Mouse (Mus musculus): ENCODE measurements at regions not wholly inside any gene's neighbourhood (a gene's known extent, or its start where the extent isn't known, plus 50 kb on each side); places are given as distances from the start of the nearest gene placed in this dataset.

DNA sequence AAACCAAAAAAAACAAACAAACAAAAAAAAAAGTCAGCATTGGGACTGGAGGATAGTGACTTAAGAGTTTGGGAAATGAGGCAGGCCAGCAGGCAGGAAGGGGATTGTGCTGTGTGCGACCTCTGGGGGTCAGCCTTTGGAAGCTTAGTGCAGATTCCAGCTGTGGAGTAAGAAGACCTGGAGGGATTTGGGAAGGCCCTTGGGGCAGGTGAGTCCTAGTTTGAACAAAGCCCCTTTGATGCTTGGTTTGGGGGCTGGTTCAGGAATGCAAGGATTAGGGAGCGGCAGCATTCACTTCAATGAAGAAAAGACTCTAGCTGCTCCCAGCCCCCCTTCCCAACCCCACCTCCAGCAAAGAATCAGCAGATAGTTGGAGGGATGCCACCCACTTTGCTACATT is 235.6 kb upstream of the Stt3b start:
- no peak for DNase-seq (ENCODE audit: low read depth, low spot score)

DNA sequence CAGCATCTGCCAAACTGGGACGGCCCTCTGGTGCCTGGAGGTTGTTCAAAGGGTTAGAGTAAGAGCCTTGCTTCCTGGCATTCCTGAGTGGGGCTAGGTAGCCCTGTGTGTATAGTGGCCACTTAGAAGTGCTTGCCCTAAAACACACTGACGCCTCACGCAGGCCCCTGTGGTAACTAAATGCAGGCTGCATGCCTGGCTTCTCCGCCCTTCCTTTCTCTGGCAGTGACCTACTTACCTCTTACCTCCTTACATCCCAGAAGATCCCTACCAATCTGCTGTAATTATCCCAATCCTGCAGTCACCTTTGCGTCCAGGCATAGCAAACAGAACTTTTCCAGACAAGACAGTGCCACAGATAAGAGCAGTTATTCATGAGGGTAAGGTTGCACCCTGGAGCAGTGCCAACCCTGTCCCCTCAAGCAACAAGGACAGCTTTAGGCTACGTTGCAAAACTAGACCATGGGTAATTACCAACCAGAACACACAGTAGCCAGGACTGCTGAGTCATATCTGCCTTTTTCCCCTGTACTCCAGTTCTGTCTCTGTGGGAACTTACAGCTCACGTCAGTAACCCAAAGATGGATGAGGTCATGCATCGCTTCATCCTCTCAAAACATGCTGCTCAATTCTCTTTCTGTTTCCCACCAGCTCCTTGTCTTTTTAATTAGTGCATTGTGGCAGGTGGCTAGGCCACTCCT is 237.6 kb upstream of the Stt3b start:
- DNase-seq (ENCODE audit: low read depth, low spot score), result no peak

DNA sequence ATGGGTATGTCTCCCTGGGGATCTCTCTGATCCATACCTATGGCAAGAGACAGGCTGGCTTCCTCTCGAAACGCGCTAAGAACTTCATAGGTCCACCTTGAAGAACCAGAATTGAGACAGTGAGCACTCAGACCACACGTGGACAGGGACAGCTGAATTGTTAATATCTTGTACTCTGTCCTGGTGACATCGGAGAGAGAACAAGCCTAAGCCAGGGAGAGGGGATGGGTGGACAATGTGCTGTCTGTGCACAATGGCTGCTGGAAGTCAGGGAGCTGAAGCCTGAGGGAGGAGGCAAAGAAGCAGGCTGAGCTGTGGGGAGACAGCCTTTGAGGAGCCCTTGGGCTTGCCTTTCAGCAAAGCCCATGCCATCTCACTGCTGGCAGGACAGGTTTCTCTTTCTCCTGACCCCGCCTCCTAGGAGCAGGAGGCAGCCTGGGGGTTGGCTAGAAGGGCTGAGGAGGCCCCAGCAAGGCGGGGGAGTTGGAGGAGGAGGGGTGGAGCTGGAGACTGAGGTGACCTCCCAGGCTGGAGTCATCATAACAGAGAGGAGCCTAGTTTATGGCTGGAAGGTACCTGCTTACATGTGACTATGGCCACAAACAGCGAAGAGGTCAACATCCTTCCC is 238.6 kb upstream of the Stt3b start:
- DNase-seq (ENCODE audit: low read depth, low spot score), result no peak

DNA sequence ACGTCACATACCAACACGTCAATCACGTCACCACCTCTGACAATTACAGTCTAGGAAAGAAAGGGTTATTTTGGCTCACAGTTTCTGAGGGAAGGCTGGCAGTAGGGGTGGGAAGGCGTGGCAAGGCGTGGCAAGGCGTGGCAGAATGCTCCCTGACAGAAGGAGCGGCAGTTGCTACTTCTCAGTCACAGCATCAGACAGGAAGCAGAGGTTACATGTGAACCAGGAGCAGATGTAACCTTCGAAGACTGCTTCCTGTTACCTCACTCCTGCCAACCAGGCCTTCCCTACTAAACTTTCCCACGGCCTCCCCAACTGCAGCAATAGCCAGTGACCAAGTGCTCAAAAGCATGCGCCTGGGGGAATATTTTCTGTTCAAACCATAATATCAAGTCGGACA is 240.9 kb upstream of the Stt3b start:
- DNase-seq (ENCODE audit: low read depth, low spot score), result no peak

DNA sequence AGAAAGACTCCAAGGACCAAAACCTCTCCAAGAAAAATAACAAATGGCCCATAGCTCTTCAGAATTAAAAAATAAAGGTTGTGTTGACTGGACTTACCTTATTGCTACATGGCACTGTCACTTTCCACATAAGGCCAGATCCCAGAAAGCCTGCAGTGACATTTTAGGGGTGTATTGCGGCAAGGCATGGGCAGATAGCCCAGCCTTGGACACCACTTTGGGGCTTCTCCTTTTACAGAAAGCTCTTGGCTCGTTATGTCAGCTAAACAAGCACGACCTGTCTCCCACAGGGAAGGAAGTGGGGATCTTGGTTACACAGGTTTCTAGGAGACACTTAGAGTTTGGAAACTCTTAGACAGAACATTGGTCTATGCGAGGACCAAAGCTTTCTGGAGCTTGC is 241.3 kb upstream of the Stt3b start:
- no peak for DNase-seq (ENCODE audit: low read depth, low spot score)

DNA sequence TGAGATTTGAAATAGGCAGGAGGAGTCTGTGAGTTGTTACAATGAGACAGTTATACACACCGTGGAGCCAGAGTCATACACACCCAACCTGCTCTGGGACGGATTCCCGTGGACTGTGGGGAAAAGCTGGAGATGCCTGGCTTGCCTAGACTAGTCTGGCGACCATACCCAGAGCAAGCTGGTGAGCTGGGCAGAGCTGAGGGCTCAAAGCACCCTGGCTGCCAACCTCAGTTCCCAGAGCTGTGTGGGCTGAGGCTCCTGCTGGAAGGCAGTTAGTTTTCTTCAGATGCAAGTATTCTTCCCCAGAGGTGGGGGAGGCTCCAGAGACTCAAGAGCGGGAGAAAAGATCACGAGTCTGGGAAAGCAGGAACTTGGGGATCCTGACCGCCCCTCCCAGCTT is 247.9 kb upstream of the Stt3b start:
- no peak for DNase-seq (ENCODE audit: low read depth, low spot score)

DNA sequence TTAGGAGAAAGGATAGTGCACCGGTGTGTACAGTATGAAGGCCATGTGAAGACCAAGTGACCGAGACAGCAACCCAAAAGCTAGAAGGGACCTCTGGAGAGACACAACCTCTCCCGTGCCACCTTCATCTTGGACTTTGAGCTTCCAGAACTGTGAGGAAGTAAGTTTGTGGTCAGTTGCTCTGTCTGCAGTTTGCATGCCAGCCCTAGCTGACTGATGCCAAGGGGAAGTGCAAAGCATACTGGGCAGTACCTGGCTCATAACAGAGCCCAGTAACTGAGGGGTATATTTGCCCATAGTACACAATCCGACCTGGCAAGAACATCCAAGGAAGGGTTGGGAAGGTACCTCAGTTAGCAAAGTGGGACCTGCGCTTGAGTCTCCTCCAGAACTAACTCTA is 249.3 kb upstream of the Stt3b start:
- no peak for DNase-seq (ENCODE audit: low read depth, low spot score)

DNA sequence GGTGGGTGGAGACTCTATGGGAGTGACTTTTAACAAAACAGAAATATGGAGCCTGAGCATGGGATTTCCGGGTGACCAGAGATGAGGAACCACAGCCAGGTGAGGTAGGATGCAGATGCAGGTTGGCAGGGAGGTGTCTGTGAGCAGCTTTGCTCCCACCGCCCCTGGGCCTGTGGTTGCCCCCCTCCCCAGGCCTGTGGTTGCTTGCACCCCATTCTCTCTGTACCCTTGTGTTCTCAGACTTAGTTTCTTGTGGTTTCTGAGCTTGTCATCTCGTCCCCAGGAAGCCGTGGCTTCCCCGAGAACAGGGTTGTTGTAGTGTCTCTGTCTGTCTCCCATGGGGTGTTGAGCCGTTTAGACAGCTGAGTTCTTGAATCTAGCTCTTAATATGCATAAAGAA is 251.0 kb upstream of the Stt3b start:
- DNase-seq (ENCODE audit: low read depth, low spot score), result no peak

DNA sequence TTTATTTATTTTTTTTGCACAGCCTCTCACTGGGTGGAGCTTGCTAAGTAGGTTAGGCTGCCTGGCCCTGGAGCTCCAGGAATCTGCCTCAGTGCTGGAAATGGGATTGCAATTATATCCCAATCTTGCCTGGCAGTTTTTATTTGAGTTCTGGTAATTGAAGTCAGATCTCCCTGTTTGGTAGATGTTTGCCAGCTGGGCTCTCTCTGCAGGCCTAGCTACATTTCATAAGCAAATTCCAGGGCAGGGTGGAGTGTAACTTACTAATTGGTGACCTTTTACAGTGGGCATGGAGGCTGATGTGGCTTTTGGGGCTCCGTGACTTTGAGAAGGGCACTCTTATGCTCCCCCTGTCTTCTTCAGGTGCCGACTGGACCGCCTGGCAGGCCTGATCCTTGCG is 252.6 kb upstream of the Stt3b start:
- DNase-seq (ENCODE audit: low read depth, low spot score), result no peak

DNA sequence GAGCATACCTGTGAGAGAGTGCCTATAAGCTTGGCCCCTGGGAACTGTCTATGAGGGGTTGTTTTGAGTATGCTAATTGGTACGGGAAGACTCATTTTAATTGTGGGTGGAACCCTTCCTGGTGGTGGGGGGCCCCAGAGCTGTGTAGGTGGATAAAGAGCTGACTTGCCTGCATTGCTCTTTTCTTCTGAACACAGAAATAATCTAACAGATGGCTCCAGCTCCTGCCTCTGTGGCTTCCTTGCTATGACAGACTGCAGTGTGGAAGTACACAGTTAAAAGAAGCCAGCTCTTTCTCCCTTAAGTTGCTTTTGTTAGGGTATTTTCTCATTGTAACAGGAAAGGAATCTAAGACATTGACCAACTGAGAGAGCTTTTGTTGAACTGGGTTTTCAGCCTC is 254.1 kb upstream of the Stt3b start:
- DNase-seq (ENCODE audit: low read depth, low spot score), result no peak

DNA sequence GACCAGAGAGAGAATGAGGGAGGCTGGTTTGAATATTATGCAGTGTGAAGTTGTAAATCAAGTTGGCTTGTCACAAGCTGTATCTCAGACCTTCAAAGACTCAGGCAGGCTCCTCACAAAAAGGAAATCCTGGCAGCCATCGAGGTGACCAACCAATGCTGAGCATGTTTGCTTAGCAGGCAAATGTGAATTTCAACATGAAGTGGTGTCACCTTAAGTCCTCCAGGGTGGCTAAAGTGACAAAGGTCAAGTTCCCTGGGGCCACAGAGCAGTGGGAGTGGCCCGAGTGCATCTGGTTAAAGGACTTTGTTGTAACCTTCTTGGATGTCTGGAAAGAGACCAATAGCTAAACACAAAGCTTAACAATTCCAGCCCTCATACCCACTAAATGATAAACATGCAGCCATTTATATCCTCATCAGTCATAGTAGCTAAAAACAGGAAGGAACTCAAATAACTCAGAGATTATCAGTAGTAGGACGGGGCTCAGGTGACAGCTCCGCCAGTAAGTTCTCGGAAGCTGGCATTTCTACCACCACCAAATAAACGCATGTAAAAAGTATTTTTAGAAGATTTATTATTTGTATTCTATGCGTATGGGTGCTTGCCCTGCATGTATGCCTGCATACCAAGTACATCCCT is 258.6 kb upstream of the Stt3b start:
- peak; percentile 40 for DNase-seq (ENCODE audit: low read depth, low spot score)

DNA sequence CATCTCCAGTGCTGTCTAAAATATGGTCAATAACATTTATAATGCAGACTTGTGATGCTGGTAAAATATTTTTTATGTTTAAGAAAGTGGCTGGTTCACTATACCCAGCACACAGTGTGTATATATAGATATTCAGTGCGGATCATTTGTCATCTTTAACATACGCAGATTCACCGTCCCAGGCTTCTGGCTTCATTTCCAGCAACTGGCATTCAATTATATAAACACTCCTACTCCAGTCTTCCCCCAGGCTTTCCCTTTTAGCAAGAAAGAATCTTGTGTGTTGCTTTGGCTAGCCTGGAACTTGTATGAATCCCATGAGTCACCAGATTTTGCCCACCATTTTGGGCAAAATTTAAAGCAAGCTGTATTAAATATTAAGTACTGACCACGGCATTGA is 260.8 kb upstream of the Stt3b start:
- no peak for DNase-seq (ENCODE audit: low read depth, low spot score)

DNA sequence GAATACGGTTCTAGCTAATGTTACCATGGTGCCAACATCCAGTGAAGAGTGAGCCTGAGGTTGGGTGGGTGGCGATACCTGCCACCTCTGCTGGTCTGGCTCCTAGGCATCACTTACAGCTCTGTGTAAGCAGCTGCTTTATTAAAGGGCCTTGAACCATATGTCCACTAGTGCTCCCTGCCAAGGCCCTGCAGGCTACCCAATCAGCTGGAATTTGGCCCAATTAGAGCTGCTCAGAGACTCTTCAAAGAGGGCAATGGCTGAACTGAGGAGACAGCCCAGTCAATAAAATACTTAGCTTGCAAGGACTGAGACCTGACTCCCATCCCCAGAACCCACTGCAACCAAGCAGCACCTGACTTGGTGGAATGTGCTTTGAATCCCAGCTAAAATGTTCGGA is 270.9 kb upstream of the Stt3b start:
- no peak for DNase-seq (ENCODE audit: low read depth, low spot score)

DNA sequence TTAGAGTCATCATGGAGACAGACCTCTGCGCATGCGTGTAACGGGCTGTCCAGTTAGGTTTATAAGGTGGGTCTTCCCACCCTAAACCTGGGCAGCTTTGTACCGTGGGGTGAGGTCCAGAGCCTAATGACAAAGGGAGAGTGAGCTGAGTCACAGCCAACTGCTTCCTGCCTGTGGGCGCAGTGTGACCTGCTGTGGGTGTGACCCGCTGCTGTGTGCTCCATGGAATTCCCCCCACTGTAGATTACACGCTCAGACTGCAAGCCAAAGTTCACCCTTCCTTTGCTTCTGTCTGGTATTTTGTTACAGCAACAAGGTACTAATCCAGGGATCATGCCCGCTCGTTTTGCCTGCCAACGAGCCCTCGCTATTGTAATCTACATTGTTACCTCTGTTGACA is 273.3 kb upstream of the Stt3b start:
- DNase-seq (ENCODE audit: low read depth, low spot score), result no peak

DNA sequence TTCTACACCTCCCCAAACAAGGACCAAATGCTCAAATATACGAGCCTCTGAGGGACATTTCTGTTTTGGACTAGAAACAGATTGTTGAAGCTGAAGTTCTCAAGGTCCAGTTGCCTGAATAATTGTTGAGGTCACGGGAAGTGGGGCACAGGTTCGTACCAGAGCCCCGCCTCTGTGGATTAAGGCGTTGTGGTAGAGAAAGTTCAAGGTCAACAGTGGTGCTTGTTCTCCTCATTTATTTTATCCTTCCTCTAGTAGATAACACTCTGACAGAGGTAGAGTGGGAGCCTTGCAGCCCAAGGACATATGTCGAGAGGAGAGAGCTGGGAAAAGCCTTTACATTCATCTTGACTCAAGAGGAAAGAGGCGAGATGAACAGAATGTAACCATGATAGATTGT is 274.7 kb upstream of the Stt3b start:
- DNase-seq (ENCODE audit: low read depth, low spot score), result no peak

DNA sequence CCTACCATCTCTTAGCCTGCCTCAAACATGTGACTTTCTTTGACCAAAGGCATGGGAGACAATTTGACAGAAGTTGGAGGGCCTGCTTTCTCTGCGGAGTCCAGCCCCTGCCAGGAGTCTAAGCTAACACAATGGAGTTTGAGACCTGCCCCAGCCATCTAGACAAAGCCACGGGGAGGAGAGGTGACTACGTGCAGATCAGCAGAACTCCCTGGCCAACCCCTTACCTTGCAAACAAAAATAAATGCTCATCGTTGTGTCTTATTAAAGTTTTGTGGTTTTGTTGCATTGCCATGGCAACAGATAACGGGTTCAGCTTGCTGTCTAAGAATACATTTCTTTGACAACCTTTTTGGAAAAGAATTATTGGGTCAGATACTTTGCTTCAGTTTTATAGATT is 282.2 kb upstream of the Stt3b start:
- DNase-seq (ENCODE audit: low read depth, low spot score), result no peak

DNA sequence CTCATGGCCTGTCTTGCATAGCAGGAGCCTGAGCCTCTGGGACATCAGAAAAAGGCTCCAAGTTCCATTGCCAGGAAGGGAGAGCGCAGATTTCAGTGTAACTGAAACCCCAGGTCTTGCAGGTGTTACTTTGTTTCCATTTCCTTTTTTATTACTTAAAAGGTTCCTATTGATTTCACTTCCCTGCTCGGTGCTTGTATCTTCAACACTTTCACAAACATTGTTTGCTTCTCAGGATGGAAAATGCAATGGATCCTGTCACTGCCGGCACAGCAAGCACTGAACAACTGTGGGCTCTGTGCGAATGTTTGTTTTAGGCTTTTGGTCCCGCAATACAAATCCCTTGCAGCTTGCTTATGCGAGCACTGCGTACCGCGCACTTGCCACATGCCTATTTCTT is 290.0 kb upstream of the Stt3b start:
- no peak for DNase-seq (ENCODE audit: low read depth, low spot score)

DNA sequence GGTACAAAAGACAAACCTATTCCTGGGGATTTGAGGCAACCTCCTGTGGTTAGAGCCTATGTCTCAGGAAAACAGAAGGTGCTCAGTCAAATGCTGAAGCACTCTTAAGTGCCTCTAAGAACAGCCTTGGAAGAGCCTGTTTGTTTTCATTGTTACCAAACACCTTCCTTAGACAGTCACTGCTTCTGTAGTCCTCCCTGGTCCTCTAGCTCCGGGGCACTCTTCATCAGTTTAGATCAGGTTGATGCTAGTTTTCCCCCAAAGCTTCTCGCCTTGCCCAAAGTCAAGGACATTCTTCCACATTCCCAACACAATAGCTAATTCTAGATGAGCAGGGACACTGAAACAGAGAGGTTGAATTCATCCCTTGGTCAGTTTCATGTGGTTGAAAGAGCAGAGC is 290.6 kb upstream of the Stt3b start:
- DNase-seq (ENCODE audit: low read depth, low spot score), result no peak

DNA sequence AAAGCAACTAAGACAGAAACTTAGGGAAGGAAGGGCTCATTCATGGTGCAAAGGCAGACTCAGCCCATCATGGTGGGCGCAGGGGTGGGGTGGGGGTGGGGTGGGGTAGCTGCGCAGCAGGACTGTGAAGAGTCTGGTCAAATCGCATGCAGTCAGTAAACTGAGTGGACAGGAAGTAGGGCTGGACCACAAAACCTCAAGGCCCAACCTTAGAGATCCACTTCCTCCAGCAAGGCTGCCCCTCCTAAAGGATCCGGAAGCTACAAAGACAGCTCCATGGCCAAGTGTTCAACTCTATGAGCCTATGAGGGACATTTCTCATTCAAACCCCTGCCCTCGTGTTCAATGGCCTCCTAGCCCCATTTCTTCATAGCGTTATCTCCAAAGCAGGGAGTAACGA is 292.6 kb upstream of the Stt3b start:
- no peak for DNase-seq (ENCODE audit: low read depth, low spot score)

DNA sequence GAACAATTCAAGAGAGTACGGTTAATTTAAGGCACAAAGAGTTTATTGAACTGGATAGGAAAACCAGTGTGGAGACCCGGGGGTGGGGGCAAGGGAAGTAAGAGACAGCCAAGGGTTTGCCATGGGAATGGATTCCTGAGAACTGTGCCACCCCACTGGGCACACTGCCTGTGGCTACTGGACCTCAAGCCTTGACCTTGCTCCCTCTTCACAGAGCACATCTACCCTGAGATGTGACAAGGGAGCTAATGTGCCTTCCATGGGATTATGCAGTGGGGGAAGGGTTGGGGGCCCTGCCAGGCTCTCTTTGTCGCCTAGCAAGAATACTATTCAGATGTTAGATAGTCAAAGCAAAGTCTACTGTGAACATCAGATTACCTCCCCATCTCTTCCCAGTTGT is 294.2 kb upstream of the Stt3b start:
- no peak for DNase-seq (ENCODE audit: low read depth, low spot score)

DNA sequence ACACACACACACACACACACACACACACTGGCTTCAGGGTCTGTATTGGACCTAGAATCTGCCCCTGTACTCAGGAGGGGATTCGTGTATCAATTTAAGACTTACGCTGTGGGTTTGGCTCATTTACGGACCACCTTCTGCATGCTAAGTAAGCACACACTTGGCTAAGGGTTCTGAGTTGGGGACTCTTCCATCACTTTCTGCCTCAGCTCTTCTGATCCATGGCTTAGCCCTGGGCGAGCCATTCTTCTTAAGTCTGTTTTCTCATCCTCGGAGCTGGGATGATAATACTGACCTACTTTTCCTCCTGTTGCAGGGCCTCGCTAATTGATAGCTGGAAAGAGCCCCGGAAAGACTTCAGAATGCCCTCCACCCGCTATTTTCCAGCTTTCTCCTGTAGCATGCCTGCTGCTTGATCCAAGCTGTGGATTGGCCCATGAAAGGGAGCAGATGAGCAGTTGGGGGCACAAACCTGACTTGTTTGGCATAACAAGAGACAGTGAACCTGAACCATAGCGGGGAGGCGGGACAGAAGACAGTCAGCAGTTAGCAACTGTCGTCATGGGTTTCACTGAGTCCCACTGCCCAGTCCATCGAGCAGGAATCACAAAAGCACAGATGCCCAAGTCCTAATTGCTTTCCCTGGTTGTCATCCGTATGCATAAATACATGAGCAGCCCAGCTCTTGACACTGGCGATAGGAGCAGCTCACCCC is 294.9 kb upstream of the Stt3b start:
- peak; percentile 35 for DNase-seq (ENCODE audit: low read depth, low spot score)

DNA sequence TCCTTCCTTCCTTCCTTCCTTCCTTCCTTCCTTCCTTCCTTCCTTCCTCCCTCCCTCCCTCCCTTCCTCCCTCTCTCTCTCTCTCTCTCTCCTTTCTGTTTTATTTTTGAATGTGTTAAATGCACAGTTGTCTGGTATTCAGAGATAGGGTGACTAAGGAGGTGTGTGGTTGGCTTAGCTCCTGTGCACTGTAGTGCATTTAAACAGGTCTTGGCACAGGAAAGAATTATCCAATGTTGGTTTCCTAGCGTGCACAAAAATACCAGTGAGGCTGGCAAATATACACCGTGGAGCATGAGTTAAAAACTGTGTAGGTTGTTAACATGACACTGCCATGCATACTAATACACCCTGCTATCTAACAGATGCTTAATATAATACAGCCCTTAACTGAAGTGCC is 297.7 kb upstream of the Stt3b start:
- DNase-seq (ENCODE audit: low read depth, low spot score), result no peak

DNA sequence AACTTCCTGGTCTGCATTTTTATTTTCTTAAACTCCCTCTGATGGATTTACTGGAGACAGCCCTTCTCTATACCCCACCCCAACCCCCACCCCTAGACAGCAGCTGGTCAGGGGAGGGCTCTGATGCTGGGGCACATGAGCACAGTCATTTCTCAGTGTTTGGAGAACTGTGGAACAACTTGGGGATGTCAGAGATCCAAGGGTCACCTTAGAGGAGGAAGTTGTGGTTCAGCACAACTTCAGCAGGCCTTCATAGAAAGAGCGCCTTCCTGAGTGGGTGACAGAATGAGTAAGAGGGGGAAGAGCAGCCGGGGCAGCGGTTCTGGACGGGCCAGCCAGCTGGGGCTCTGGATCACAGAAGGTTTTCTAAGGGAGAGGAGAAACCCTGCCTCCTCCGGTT is 298.2 kb upstream of the Stt3b start:
- no peak for DNase-seq (ENCODE audit: low read depth, low spot score)
